Mouse (Mus musculus) spleen, embryonic (tissue): ENCODE measurements around the gene Elmo1.

Experiments
- CTCF ChIA-PET: fragments of 350-600 bp; sonication (Branson Sonifier 250); formaldehyde crosslinking; loops from one replicate; lab custom pipeline; 2022; lab: Charles Lee

Gene Elmo1

DNA sequence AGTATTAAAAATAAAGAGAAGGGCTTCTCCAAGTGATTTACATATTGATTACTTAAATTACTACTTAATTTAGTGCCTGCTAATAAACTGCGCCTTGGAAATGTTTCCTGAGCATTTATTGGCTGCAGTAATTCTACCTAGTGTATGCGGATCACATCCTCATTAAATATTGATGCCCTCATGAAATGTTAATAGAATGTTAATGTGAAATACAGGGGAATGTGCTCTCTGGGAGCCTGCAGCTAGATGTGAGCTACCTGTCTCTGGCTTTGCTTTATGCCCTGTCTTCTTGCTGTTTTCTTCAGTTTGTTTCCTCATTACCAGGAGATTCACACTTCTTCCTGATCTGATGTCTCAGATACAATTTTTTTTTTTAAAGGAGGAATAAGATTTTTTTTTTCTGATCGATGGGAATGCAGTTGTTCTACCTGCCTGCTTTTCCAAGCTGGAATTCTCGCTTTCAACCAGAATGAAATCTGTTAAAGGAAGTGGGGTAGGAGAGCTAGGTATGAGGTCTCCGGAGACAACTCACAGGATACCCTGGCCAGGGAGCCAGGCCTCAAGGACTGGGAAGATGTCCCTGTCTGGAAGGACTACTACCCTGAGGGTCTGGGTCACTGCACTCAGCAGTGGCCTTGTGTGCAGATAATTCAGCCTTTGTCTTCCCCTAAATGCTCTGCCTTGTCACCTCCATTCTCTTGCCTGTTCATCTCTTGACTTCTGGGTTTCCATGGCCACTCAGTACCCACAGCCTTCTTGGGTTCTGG lies 279.8 kb downstream of the Elmo1 start:
- CTCF ChIA-PET, result no interaction called here

DNA sequence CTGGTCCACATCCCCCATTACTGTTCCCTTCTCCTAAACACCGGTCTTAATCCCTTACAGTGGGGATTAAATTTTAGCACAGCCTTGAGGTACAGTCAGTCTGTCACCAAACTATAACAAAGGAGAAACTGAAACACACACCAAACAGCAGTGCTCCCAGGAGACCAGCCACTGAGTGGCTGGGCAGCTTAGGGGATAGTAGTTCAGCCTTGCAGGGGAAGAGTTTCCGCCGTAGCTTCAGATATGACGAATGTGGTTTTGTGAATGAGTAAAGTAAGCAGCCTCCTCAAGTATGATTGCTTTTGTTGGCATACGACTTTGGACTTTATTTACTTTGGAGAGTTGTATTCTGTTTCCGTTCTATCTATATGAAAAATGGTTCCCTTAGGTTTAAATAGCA lies 281.1 kb downstream of the Elmo1 start:
- CTCF ChIA-PET, result no interaction called here

DNA sequence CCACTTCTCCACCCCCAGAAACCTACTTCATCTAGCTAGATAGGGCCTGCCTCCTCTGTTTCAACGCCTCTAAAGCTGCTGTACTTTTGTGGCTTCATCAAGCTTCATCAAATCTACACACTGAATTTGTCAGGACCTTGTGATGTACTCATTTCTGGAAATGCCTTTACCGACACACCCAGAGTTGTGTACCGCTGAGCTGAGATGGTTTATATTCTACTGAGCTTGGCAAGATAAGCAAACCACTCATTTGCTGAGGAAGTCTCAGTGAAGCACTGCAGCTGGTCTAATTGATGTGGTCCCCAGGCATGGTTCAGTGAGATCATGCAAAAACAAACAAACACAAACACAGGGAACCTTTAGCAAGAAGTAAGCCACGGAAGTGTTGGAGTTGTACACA lies 281.9 kb downstream of the Elmo1 start:
- CTCF ChIA-PET, result interaction anchor here (0.6 kb wide), 3 partner anchors 97 to 968 kb away, joined by 3 to 21 read pairs (median 4); no protein-coding TSS in a partner anchor

DNA sequence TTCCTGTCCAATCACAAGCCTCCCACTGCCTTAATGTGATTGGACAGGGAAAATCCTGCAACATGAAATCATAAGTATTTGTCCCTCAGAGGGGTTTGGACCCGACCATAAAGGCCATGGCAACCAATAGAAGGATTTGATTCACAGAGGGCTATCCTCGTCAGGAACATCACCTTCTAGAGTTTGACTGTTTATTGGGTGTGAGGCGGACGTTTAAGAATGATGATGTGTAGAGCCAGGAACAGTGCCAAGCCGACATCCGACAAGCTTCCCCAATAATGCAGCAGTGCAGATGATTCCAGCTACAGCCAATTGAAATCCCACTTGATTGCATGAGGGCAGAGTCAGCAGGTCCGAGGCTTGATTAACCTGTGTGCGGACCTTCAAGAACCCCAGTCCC lies 288.5 kb downstream of the Elmo1 start:
- CTCF ChIA-PET, result no interaction called here

DNA sequence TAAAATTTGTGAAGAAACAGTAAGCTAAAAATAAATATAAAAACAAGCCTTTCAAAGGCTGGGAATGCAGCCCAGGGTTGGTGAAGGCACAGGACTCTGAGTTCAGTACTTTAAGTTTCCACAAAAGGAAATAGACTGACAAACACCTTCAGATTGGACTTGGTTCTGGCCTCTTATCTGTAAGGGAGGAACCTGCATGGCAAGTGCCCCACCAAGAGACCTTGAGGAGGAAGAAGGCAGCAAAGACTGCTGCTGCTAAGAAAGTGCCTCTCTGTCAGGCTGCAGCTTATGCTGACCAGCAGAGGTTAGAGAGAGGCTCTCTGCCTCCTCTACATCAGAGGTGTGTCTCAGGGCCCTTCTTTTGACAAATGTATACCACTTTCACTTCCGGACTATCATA lies 293.5 kb downstream of the Elmo1 start:
- CTCF ChIA-PET, result no interaction called here

DNA sequence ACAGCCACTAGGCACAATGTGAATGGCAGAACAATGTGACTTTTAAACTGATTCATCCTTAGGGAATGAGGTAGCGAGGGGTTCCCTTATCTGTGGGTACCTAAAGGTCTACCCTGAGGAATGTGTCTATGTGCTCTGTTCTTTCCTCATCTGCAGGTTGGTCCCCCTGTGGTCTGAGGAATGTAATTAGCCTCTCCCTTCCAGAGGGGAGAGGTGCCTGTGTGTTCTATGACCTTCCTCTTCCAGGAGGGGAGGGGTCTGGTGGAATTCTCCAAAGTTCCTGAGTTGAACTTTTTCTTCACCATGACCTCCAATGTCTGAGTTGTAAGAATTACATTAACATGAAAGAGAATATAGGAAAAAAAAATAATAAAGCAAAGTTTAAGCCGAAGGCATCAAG lies 294.4 kb downstream of the Elmo1 start:
- CTCF ChIA-PET, result no interaction called here

DNA sequence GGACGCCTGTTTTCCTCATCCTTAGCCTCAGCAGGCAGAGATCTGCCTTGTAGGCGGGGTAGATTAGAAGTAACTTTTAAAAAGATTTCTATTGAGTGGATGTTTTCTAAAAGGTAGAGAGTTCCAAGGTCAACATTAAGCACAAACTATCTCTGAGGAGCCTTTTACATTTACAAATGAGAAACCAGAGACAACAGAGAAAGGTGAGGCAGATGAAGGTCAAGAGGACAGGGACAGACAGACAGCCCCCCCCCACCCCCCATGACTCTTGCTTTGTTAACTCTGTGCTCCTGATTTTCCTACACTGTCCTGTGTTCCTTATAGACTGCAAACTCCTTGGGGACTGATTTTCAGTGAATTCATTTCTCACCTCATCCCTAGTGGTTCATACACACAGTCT lies 295.0 kb downstream of the Elmo1 start:
- CTCF ChIA-PET, result no interaction called here

DNA sequence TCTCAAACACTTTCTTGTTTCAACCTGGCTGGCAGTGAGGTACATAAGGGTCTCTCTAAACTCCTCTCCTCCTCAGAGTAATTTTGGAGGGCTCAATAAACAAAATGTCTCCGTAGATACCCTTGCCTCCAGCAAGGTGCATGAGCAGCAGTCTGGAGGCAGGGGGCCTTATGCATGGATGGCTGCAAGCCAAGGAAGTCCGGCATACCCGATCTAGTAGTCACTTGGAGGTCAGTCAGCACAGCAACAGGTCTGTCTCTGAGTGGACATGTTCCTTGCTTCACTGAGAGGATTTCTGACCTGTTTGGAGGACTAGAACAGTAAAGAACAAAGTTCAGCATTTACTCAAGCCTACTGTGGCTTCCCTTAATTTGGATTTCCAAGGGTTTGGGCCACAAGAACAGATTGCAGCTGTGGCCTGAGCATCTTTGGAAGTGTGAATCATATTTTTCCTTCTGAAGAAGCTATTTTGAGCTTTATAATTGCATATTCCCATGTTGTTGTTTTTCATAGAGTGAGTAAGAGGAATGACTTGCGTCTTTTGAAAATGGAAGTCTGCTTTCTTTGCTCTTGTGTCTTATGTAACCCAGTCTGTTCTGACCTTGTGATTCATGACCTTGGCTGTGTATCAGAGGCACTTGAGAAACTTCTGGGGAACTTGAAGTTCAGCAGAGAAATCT lies 296.2 kb downstream of the Elmo1 start:
- CTCF ChIA-PET, result no interaction called here

DNA sequence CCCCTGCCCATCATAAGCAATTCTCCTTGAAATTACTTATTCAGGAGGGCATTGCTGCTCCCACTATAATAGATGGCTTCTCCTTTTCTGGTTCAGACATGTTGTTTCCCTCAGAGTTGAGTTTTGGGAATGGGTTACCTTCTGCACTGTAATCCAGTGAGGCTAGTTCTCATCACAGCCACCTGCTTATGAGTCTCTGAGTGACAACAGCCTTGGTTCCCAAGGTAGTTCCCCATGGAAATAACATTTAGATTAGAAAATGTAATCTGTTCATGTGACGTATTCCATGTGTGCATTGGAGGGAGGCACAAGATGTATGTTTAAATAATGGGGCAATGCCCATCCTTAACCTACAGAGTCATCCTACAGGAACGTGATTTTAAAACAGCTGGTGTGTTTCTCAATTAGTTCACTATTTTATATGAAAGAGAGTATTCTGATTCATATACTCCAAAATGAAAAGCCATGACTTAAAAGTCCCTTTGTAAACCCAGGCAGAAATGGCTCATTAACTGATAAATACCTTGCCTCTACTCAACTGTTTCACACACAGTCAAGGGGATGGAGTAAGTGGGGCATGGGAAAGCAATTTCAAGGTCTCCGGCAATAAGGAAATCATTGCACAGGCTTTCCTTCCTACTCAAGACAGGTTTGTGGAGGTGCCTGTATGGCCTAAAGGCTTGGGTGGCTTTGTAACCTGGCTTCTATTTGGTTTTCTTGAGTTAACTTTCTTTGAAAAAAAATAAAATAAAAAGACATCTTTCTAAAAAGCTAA lies 302.6 kb downstream of the Elmo1 start:
- CTCF ChIA-PET, result no interaction called here

DNA sequence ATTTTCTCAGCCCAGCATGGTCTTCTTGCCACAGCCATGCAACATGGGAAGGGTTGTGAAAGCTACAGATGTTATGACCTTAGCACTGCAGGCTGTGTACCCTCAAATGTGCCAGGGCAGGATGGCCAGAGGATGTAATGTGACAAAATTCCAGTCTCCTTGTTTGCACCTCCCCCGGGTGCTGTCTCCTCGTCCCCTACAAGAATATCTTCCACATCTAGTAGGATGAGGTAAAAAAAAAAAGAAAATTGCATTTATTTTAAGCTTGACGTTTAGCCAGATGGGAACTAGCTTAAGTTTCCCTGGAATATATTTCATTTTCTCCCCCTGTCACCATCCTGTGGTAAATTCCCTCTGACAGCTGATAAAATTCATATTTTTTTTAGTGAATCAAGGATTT lies 307.3 kb downstream of the Elmo1 start:
- CTCF ChIA-PET, result interaction anchor here (0.6 kb wide), 2 partner anchors 52 to 123 kb away, joined by 3 to 4 read pairs; no protein-coding TSS in a partner anchor

DNA sequence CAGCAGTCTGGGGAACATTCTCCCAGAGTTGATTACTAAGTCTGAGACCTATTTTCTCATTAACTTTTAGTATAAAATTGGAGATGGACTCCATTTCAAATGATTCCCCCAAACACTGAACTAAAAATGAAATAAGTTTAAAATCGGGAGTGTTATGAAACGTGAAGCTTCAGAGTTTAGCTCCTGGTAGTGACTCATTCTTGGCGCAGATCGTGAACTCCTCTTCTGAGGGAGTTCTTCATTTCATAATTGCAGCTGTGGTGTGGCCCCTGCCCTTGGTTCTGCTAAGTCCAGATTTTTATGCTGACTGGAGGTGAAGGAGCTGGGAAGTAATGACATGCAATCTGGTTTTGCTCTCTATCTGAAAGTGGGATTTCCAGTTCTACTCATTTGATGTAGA lies 307.9 kb downstream of the Elmo1 start:
- CTCF ChIA-PET, result interaction anchor here (0.6 kb wide), 2 partner anchors 53 to 123 kb away, joined by 3 to 4 read pairs; no protein-coding TSS in a partner anchor

DNA sequence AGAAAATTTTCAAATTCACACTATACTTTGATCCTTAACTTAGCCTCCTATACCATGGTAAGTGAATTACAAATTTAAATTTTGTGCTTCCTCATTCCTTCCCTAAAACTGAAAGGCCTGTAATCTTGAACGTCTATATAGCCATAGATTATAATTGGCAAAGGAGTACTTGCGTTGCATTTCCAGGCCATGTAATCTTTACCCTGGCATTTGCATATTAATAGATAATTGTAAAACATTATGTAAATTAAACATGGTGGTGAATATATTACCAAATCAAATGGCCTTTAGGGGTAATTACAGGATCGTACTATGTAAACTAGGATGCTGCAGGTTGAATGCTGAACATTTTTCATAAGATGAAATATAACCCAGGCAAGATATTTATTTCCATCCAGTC lies 314.1 kb downstream of the Elmo1 start:
- CTCF ChIA-PET, result no interaction called here

DNA sequence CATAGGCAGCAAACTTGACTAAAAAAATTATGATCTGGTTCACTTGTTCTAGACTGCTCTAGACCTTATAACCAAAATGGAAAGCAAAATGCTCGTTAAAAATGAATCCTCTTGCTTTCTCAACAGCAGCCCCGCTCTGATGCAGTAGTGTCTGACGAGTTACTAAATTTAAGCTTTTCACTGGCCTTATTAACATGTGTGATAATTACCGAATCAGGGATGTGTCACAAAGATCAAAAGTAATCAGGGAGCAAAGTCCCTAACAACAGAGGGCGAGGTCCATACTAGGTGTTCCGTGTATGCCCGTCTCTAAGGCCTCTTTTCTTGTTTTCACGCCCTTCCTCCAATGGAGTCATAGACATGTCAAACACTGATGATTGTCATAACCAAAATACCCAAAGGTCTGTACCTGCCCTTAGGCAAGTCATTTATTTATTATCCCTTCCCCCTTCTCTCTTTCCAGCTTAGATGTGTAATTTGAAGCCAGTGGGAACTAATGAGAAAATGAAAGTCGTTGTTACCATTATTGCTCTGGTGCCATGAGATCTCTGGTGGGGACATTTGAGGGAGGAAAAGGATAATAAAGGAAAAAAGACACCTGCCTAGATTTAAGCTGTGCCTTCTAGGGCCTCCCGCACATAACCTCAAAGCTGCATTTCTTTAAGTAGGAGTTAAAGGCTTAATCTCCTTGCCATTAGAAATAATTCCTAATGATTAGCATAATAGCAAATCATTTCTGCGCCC lies 316.2 kb downstream of the Elmo1 start:
- CTCF ChIA-PET, result no interaction called here

DNA sequence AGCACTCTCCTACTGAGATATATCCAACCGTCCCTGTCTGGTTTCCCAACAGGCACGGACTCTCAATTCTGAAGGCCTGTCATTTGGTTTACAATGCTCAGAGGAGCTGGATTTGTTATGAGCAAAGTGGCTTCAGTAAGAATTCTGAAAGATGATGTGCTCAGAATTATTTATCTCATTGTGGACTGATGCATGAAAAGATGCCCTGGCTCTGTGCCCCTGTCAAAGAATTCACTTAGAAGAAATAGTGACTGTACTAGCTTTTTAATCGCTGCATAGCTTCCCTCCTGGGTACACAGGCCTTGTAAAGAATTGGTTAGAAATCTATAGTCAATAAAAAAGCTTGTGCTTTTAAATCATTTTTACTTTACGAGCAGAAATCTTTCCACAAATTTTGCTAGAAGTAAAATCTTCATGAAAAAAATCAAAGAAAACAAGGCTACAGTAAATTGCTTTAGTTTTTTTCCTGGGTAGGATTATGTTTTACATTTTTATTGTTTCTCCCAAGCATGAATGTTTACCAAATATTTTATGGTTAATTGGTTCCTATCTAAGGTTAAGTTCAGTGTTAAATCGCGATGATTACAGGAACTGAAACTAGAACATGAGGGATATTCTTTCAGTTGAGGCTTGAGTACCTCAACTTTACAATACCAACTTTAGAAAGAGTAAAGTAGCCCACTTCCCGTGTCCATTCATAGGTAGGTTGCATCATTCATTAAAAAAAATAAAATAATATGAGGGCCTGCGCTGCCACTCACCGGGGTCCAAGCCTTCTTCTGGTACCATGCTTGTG lies 320.1 kb downstream of the Elmo1 start:
- CTCF ChIA-PET, result no interaction called here

DNA sequence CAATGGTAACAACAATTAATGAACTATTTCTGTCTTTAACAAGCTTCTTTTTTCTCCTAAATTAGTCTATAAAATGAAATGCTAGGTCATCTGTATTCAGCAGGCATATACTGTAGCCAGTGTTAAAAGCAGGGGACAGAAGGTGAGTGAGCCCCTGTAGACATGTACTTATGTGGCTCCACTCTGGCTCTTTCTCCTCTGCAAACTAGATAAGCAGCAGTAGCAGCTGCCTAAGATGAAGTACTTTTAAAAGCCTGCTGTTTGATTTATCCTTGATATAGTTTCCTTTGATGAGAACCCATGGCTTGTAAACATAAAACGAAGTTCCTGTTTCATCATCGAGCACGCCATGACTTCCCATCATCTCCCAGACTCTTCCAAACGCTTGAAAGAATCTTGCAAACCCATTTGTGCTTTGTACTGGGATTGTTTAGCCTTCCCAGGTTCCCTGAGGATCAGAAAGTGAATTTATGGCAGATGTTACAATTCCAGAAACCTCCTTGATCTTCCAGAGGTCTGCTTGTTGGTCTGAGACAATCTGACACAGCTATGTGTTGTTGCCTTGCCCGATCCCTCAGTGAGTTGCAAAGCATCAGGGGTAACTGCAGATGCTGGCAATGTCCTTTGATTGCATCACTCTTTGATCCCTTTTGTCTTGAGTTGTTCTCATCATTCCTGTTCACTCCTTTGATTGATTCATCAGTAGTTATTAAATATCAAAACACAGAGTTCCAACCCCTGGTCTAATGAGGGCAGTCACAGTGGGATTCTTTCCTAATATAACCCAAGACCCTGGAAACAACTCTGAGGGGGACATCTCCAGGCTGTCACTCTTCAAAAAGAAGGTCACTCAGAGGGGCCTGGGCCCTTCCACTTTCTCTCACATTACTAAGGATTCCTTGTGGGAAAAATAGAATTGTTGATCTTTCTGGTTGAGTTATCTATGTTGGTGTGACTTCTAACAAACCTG lies 326.6 kb downstream of the Elmo1 start:
- CTCF ChIA-PET, result no interaction called here

DNA sequence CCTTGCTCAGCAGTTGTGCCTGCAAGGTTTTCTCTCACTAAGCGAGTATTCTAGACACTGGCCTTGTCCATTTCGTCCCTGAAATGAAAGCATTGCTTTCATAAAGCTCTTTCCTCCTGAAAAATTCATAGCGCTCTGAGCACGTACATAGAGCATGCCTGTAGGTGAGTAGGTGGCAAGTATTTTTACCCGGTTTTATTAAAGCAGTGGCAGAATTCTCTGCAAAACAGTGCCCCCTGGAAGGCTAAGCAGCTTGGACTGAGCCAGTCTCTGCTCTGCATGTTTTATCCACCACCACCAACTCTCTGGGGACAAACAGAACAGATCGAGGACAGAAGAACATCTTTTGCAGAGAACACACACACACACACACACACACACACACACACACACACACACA lies 340.6 kb downstream of the Elmo1 start:
- CTCF ChIA-PET, result interaction anchor here (0.6 kb wide), 1 partner anchor 12 kb away, joined by 3 read pairs; no protein-coding TSS in a partner anchor

DNA sequence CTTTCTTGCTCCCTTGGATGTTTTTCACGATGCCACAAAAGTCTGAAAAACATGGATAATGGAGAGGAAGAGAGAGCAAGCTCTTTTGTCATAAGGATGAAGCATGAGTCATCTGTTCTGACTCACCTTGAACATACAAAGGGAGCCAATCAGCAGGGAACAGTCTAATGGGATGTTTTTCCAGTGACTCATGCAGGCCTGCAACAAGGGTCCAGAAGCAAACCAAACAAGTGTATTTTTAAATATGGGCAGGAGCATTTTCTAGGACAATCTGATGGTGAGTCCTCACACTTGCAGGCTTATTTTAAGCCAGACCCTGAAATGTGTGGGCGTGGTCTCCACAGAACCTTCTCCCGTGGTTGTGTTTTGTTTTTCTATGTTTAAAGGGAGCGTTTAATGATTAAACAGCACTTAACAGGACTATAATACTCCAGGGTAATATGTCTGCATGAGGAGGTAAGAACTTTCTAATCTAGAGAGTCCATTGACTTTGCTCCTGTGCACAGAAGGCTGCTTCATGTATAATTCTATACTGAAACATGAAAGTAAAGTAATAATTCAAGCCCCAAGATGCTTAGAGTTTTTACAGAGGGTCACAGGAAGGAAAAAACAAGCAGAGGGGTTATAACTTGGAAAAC lies 342.9 kb downstream of the Elmo1 start:
- CTCF ChIA-PET, result no interaction called here

DNA sequence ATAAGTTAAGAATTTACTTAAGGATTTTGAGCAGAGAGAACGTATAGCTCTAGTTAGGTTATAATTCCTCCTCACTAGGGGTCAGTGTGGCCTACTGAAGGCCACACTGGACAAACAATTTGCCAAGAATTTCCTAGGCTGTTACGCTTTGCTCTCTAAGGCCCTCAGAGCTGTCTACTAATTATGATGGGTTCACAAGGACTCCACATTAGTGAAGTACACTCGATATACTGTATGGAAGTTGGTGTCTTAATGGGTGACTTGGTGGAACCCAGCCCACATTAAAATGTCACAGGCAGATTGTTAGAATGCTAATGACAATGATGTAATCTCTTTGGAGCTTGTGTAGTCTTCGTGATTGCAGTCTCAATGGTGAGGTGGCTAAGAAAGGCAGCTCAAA lies 343.7 kb downstream of the Elmo1 start:
- CTCF ChIA-PET, result no interaction called here

DNA sequence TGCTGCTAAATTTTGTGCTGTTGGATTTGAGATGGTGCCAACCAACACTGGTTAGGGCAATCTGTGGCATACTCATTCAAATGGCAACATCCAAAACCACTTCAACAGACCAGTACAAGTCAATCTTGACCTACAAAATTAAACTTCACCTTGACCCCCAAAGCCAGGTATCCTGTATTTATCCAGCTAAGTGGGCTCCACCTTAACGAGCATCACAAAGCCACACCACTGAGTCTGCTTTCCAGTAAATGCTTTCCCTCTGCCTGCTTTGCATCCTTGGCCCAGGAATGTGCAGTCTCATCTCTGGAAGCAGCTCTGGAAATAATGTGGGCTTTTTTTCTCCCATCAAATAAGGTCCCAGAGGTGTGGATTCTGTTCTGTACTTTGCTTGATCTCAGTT lies 349.1 kb downstream of the Elmo1 start:
- CTCF ChIA-PET, result no interaction called here
